Mouse (Mus musculus) retina, embryonic 14.5 days (tissue): ENCODE results near the gene Osbpl3.
"Not testable (repeated sequence)": the region's sequence is repeated elsewhere in the genome, so short reads cannot be mapped to it uniquely, and the experiment has no call there.

ENCODE experiments used
- DNase-seq: peaks from one replicate; pipeline ENCODE4 v3.0.0-alpha.2; 2015; ENCODE audit warnings: low spot score

The Osbpl3 gene

GRCm38 (mm10) chr6:50453651-50454050 is 2.4 kb downstream of the Osbpl3 start:
- DNase-seq, result peak; percentile 39

GRCm38 (mm10) chr6:50452220-50452619 is 3.8 kb downstream of the Osbpl3 start:
- no peak for DNase-seq

DNA sequence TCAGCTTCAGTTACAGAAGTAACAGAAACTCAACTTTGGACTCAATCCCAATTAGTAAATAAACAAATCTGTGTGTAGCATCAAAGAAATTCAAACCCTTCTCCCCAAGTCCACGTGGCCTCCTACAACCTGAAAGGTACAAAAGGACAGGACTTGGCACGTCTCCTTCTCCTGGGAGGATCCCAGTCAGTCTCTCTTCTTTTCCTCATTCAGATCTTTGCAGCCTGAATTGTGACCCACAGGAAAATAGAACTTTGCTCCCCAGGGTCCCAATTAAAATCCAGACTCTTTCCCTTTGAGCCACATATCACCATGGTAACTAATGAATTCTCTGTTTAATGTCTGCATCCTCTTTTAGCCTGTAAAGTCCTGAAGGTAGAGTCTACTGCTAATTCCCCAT is 10.4 kb downstream of the Osbpl3 start:
- no peak for DNase-seq

- no peak for DNase-seq
Observed at GRCm38 (mm10) chr6:50440966-50441862, 14.8 kb downstream of the Osbpl3 start.

DNA sequence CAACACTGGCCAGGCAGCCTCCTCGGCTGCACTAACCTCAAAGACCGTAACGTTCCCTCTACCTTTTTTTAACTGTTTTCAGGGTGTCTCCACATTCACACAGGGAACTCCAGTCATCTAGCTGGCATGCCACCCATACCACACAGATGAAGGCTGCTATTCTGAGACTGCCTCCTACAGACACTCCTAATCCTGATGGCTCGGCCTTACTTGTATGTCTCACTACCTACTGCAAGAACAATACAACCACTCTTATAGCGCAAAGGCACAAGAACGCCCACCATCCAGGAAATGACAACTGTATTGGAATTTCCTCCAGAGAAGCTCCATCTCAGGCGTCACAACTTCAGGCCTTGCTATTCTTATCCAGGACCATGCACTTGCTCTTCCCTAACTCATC is 15.8 kb downstream of the Osbpl3 start:
- DNase-seq, result no peak

- DNase-seq, result not testable (repeated sequence)
Observed at GRCm38 (mm10) chr6:50438900-50439299, 17.1 kb downstream of the Osbpl3 start.

DNA sequence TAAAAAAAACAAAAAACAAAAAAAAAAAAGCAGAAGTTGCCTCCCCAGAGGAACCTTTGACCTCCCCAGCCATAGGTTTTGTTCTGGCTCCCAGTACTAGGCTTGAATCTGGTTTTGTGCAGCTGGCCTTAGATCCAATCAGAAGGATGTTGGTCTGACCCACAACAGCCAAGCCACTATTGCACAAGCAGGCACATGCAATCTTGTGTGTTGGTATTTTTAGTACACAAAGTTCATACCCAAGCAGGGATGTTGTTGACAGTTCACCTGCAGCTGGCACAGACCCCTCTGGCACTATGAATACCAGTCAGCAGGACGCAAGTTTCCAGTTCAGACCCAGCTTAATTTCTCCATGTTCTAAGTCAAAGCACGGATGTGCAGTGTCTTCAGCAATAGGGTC is 18.2 kb downstream of the Osbpl3 start:
- DNase-seq, result no peak

DNA sequence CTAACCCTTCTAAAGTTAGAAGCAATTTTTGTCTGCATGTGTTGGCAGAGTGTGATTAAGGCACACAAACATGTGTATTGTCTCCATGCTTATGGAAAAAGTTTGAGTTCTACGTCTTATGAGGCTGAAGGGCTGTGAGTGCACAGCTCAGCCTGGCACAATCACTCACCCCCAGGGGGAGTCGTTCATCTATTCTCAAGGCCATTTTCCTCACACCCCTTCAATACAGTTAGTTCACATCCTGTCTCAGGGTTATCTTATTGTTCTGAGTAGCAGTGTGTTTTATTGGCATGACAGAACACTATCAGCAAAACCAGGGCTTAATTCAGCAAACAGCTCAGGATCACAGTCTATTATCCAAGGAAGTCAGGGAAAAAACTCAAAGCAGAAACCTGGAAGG is 19.3 kb downstream of the Osbpl3 start:
- DNase-seq, result no peak

GRCm38 (mm10) chr6:50432491-50432890 is 23.5 kb downstream of the Osbpl3 start:
- DNase-seq, result peak; percentile 30

- DNase-seq, result no peak
Observed at GRCm38 (mm10) chr6:50429299-50429698, 26.7 kb downstream of the Osbpl3 start.

GRCm38 (mm10) chr6:50427051-50427732 is 28.8 kb downstream of the Osbpl3 start:
- no peak for DNase-seq

DNA sequence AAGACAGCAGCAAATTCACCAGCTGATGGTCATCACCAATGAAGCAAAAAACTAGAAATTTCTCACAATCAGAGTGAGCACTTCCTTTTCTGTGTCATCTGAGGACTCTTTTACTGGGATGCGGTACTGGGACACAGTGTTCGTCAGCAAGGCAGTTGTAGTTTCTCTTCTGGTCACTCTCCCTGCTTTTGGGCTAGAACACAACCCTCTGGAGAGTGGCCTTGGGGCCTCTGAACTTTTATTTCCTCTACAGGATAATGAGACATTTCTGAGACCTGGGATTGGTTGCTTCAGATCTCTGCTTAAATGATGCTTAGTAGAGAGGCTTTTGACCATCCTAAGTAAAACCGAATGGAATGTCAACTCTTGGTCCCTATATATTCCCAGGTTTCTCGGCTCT is 29.4 kb downstream of the Osbpl3 start:
- no peak for DNase-seq

- no peak for DNase-seq
Observed at GRCm38 (mm10) chr6:50424271-50424670, 31.7 kb downstream of the Osbpl3 start.

DNA sequence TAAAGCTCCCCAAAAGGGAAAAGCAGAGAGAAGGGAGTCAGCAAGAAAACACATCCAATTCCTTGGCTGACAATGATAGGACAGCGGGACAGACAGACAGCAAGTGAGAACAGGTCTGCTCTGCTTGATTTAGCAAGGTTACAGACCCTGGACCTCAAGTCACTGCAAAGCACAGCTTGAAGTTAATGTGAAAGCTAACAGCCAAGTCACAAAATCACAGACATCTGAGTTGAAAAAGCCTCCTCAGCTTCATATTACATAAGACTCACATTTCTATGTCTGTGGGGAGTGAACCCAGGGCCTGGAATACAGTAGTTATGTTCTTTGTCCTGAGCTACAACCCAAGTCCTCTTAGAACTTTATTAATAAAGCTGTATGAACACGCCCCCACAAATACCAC is 35.6 kb downstream of the Osbpl3 start:
- no peak for DNase-seq

DNA sequence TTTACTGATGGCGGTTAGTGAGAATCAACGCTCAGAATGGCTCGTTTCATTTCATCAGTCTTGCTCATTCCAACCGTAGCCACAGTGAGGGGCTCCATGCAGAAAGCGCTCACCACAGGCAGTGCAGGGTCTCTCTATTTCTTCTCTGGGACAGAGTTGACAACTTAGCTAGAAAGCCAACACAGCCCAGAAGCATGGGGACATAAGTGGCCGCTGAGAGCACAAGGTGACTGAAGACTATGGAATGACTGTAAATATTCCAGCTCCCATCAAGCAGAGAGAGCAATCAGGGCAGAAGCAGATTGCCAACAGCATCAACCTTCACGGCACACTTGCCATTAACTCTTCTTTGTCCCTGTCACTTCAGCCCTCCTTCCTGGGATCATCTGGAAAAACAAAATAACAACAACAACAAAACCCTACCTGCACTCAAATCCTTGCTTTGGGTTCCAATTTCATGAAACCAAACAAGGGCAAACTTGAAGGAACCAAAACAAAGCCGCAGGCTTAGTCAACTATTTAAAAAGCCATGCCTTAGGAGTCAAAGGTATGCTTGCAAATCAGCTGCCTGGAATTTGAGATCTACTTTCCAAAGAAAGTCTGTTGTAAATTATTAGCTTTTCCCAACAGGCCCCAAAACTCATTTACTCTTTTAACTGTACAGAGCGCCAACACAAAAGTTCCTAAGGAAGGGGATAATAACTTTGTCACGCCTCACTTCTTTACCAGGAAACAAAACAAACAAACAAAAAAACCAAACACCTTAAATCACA is 36.3 kb downstream of the Osbpl3 start:
- DNase-seq, result no peak

DNA sequence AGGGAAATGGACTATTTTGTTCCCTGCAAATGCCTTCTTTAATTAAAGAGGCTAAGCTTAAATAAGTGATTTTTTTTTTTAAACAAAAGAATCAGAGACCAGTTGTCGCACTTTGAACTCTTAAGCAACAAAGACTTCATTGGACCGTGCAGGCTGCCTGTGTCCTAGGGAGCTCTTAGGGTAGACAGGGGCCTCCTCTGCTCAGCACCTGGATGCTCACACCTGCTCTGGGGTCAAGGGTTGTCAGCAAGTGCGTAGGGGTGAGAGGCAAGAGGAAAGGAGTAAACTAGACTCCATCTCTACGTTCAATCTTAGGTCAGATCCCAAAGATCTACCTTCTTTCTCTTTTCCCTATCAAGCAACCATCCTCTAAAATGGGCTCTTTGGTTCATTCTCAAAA is 37.0 kb downstream of the Osbpl3 start:
- no peak for DNase-seq

GRCm38 (mm10) chr6:50416854-50417253 is 39.1 kb downstream of the Osbpl3 start:
- DNase-seq, result no peak

DNA sequence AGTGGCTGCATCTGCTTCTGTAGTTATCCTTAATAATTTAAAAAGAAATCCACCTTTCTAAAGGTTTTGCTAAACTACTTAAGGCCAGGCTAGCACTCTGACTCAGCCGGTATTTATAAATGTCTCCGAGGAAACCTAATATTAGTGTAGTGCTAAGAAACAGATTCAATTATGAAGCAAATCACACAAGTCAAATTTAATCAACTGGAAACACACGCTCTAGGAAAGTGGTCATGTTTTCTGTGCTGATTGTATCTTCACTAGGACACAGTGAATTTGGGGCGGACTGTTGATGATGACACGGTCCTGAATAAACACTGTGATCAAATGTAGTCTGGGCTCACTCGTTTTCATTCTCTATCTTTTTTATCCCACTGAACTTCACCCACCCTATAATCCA is 40.6 kb downstream of the Osbpl3 start:
- no peak for DNase-seq

DNA sequence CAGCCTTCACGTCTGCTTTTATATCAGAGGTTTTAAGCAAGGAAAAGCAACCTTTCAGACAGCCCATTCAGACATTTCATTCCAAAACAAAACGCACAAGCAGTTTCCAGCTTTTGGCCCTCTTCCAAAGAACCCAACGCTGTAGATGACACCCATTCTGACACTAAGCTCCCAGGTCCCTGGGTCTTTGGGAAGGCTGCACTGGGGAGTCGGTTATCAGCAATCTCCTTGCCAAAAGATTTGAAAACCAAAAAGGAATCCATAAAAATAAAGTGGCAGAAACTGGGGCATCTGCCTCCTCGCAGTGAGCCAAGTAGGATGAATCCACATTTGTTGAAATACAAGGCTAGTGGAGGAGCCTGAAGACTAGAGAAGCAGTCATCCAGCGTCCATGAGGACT is 41.5 kb downstream of the Osbpl3 start:
- DNase-seq, result no peak

DNA sequence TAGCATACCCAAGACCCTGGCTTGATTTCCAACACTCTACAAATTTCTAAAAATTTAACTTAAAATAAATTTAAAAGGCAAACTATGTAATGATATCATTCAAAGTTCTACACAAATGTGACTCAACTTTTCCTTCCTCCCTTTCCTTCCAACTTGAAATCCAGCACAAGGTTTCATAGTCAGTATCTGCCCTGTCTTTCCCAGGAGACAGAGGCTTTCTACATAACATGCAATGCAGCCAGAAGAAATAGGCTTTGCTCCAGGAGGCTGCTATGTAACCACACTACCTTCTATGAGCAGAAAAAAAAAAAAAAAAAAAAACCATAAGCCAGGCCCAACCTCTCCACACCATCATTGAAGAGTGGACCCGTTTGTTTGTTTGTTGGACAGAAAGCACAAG is 42.6 kb downstream of the Osbpl3 start:
- no peak for DNase-seq

GRCm38 (mm10) chr6:50412174-50412573 is 43.8 kb downstream of the Osbpl3 start:
- DNase-seq, result no peak

DNA sequence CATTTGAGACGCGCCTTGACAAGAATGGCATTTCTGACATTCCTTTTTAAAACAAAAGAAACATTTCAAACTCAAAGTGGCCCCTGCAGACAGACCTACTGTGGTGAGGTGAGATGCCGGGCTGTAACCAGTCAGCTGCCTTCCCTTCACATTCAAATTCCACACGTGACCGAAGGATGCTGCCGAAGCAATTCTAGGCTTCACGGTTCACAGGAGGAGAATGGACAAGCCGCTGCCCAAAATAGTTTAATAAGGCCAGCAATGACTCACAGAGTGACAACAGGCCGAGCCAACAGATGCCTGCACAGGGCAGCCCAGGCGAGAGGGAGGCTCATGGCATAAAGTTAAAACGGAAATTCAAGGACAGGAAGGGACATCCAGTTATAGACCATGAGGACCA is 51.3 kb downstream of the Osbpl3 start:
- DNase-seq, result peak; percentile 73

DNA sequence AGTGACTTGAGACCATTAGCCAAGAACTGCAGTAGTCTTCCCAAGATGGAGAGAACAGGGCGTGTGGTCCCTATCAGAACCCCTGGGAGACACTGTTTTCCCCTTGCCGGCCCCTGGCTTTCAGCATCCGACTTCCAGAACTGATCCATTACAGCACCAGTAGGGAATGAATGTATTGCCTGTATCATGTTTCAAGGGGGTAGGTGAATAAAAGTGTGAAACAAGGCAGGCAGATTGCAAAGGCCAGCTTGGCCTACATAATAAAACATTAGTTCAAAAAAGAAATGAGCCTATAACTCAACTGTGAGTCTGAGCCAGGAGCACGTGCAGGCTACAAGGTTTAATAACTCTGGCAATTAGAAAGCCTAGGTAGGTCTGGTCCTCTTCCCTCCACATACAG is 52.5 kb downstream of the Osbpl3 start:
- DNase-seq, result no peak
